Mouse (Mus musculus) hindbrain, embryonic 12.5 days (tissue): ENCODE results near the gene Mynn. TPM values are rescaled to one million over a fixed set of nuclear protein-coding genes. Genes with fewer than 3 reads are reported as not detected.
"Not testable (repeated sequence)": the region's sequence is repeated elsewhere in the genome, so short reads cannot be mapped to it uniquely, and the experiment has no call there.

Experiments used
- ATAC-seq: fragments of 200-750 bp; cut with Nextera tagmentation; 2 replicates; pipeline ENCODE4 v1.8.0; 2017; ENCODE audit warnings: moderate TSS enrichment; ENCODE audit not compliant: low FRiP score
- H3K27ac ChIP-seq: fragments of 300-500 bp; sonication (generic); 2 replicates; pipeline ENCODE4 v1.5.1; 2016; ENCODE audit warnings: mild to moderate bottlenecking
- H3K27me3 ChIP-seq: fragments of 300-500 bp; sonication (generic); 2 replicates; pipeline ENCODE4 v1.6.1; 2016; ENCODE audit warnings: mild to moderate bottlenecking
- H3K36me3 ChIP-seq: fragments of 300-500 bp; sonication (generic); 2 replicates; pipeline ENCODE4 v1.6.1; 2016; ENCODE audit warnings: mild to moderate bottlenecking
- H3K4me1 ChIP-seq: fragments of 300-500 bp; sonication (generic); 2 replicates; pipeline ENCODE4 v1.6.1; 2016
- H3K4me2 ChIP-seq: fragments of 300-500 bp; sonication (generic); replicated peaks from 2 replicates; pipeline ENCODE4 v1.6.1; 2016; ENCODE audit warnings: mild to moderate bottlenecking
- H3K4me3 ChIP-seq: fragments of 300-500 bp; sonication (generic); 2 replicates; pipeline ENCODE4 v1.5.1; 2016; ENCODE audit warnings: mild to moderate bottlenecking
- H3K9ac ChIP-seq: fragments of 300-500 bp; sonication (generic); 2 replicates; pipeline ENCODE4 v1.6.1; 2016; ENCODE audit warnings: mild to moderate bottlenecking, moderate library complexity
- H3K9me3 ChIP-seq: fragments of 300-500 bp; sonication (generic); replicated peaks from 2 replicates; pipeline ENCODE4 v1.6.1; 2016; ENCODE audit warnings: mild to moderate bottlenecking
- WGBS: fragments of 180-500 bp; shearing (Covaris S2); methylation state at CpG from one replicate; pipeline ENCODE4 v1.1.7; 2016; 5-methylcytosine and 5-hydroxymethylcytosine counted together
- polyA plus RNA-seq: library from polyadenylated mRNA; unstranded; fragments of >200 nt; fragmentation: Nextera tagmentation; extraction: Ambion mirVana; gene quantifications from 2 replicates; pipeline ENCODE4 v1.2.1, GENCODE M21; 2016

Gene Mynn
- 33.4 and 41.0 TPM in 2 replicates for polyA plus RNA-seq

DNA sequence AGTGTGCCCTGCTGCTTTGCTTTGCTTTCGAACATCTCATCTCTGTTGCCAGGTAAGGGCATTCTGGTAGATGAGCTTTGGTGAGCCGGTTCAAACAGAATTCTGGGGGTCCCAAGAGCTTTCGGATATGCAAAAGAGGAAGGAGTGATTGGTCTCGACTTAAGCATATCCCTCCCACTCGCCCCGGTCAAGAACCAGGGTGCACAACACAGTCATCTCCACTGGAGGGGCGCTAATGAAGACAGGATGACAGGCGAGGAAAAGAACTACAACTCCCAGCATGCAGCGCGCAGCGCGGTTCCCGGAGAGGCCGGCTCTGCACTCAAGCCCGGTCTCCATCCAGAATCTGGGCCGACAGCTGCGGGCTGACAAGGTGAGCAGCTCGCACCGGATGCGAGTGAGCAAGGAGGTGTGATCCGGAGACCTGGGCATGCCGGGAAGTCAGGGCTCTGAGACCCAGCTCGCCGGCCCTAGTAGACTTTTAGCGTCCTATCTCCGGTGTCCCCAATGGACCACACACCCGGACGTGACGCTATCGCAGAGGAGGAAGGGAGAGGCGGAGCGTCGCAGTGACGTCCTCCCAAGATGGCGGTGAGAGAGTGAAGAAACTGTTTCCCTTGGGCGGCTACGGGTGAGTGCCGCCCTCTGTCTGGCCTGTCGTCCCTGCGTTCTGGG, at the start of gene Mynn:
TSS of gene Mynn (plus strand) at position 1 of the 675 bp plus-strand sequence.
- Histone ChIP-seq H3K4me1 (peaks cover 25% of the 10 kb centered on the region), H3K4me3 (peak within 1 kb of the TSS; percentile 67), H3K9me3 (no peaks in the 10 kb centered on the region), H3K27ac (peak within 1 kb of the TSS; percentile 93), H3K27me3 (peaks cover 4% of the 10 kb centered on the region; the same call in 1 of the 2 replicates), H3K36me3 (peaks cover 18% of the 10 kb centered on the region), H3K4me2 (peak within 1 kb of the TSS; percentile 81), H3K9ac (peak within 1 kb of the TSS; percentile 68)
- ATAC-seq = peak; percentile 96
- under 1% methylated on average over 40 of the region's 40 CpGs for WGBS

DNA sequence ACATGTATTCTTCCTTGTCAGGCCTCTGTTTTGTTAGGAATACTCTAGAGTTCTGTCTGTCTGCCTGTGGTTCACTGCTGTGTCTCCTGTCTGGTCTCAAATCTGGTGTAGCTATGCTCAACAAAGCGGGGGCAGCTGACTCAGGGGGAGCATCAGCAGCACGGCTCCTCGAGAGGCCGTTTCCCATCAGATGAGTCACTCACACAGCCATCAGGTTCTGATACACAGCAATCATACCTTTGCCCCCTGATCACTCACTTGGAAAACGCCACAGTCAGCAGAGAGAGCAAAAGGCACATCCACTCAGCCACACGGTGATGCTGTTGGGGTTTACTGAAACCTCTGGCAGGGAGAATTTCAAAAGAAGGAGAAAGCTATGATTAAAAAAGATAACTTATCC, 48.1 kb upstream of the Mynn start:
- Histone ChIP-seq H3K4me2 (no peak overlapping the region), H3K27ac (no peak overlapping the region), H3K4me1 (no peaks in the 10 kb centered on the region), H3K36me3 (no peaks in the 10 kb centered on the region), H3K9me3 (no peaks in the 10 kb centered on the region), H3K4me3 (no peak overlapping the region), H3K9ac (no peak overlapping the region), H3K27me3 (no peaks in the 10 kb centered on the region)
- WGBS = 60% methylated on average over 6 of the region's 6 CpGs
- no peak for ATAC-seq

DNA sequence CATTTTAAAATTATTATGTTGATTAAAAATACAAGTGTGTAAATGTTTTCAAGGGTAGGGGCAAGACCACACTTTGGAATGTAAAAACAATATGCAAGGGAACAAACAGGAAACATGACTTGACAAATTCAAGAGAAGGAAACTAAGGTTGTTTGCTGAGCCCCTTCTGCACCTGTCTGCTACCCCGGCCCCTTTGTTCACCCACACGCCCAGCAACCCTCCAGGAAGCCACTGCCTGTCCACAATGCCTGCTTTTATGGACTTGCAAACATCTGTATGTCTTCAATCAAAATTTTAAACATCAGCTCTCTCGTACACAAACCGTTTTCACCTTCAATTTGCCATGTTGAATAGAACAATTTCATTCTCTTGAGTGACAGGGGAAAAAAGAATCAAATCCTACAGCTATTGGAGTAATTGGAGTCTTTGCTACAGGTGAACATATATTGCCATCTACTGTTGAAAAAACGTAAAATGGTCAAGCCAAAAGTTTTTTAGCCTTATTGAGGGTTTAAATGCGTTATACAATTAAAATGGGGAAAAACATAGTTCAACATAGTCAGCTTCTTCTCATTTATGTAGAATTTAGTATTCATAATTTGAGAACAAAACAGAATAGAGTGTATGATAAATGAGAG, 41.1 kb upstream of the Mynn start:
- no peak for ATAC-seq
- H3K9me3 ChIP-seq = no peaks in the 10 kb centered on the region
- H3K27ac ChIP-seq = no peak overlapping the region
- H3K27me3 ChIP-seq = no peaks in the 10 kb centered on the region
- no peaks in the 10 kb centered on the region for H3K4me1 ChIP-seq
- H3K4me3 ChIP-seq = no peak overlapping the region
- H3K4me2 ChIP-seq = no peak overlapping the region
- H3K36me3 ChIP-seq = no peaks in the 10 kb centered on the region
- no peak overlapping the region for H3K9ac ChIP-seq
- 55% methylated on average over 6 of the region's 6 CpGs for WGBS

DNA sequence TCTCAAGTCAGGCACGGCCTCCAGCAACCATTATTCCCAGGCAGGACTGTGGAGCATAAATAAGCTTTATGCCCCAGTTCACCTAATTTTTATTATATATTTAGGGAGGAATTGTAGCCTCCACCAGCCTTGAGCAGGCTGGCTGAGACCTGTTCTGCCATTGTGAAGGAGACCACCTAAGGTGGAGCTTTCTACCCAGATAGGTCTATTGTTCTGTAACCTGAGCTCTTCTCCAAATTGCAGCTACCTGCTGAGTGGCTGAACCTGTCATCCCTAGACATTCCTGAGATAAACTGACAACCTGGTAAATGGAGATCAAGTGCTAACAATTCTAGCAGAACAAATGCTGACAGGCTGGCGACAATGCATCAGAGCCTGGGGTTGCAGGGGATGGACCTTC, 35.5 kb upstream of the Mynn start:
- no CpG with 5 or more reads among the region's 2 CpGs for WGBS
- not testable (repeated sequence) for ATAC-seq, H3K9me3 ChIP-seq, H3K36me3 ChIP-seq, H3K4me2 ChIP-seq, H3K4me3 ChIP-seq, H3K9ac ChIP-seq, H3K4me1 ChIP-seq, H3K27me3 ChIP-seq, H3K27ac ChIP-seq

DNA sequence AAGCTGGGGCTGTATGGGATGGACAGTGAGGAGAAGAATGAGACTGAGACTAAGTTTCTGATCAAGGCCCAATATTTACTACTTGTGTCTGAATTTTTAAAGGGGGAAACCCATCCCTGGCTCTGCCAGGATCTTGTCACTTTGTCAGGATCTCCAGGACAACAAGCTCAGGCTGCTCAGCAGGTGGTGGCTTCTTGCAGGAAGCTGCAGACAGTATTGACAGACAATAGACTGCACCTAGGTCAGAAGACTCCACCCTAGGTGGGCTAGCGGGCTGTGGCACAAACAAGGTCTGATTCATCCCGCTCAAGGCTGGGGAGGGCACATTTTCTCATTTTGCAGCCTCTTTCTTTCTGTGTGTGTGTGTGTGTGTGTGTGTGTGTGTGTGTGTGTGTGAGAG, 28.3 kb upstream of the Mynn start:
- no peak for ATAC-seq
- Histone ChIP-seq H3K27ac (no peak overlapping the region), H3K4me3 (no peak overlapping the region), H3K4me1 (0 out of 2 replicates have a peak, but pooled peaks cover 2% of the 10 kb centered on the region), H3K9ac (no peak overlapping the region), H3K4me2 (no peak overlapping the region), H3K27me3 (no peaks in the 10 kb centered on the region), H3K36me3 (no peaks in the 10 kb centered on the region), H3K9me3 (no peaks in the 10 kb centered on the region)
- 10% methylated on average over 2 of the region's 2 CpGs for WGBS

DNA sequence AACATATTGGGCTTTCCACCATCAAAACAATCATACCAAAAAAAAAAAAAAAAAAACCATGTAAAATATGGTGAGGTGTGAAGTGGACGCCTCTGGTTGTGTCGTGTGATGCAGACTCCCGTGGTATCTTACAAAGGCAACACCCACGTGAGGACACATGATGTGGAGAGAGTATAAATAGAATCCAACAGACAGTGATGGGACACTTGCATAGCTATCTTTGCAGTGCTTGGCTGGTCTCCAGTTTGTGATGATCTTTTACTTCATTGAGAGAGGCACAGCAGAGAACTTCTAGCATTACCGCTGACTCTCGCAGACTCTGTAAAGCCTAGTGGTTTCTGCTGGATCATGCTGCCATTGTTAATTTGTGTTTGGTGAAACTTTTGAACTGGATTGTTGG, 13.0 kb upstream of the Mynn start:
- 89% methylated on average over 6 of the region's 6 CpGs for WGBS

DNA sequence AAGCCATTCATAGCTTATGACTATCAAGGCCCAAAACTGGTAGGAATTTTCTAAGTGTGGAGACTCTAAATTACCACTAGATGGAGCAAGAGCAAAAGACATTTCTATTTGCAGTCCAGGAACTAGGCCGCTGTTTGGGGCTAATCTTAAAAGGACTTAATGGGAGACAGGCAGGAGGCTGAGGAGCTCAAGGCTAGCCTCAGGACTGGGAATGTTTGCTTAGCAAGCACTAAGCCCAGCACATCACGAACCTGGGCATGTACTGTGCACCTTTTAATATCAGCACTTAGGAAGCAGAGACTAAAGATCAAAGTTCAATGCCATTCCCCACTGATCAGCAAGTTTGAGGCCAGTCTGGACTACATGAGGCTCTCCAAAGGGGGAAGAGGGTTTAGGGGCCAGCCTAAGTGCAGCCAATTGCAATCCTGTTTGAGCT, 9.4 kb upstream of the Mynn start:
- H3K27ac ChIP-seq = no peak overlapping the region
- WGBS = 0% methylated on average over 2 of the region's 2 CpGs
- no peaks in the 10 kb centered on the region for H3K27me3 ChIP-seq
- H3K4me1 ChIP-seq = peaks cover 5% of the 10 kb centered on the region; the same call in 1 of the 2 replicates
- H3K4me2 ChIP-seq = no peak overlapping the region
- H3K9ac ChIP-seq = no peak overlapping the region
- H3K9me3 ChIP-seq = no peaks in the 10 kb centered on the region
- H3K4me3 ChIP-seq = no peak overlapping the region
- no peak for ATAC-seq
- H3K36me3 ChIP-seq = no peaks in the 10 kb centered on the region

More for the DNA sequence above, 13.0 kb upstream of the Mynn start:
- no peak overlapping the region for H3K27ac ChIP-seq
- H3K9ac ChIP-seq = no peak overlapping the region
- no peaks in the 10 kb centered on the region for H3K36me3 ChIP-seq
- no peak overlapping the region for H3K4me2 ChIP-seq
- no peaks in the 10 kb centered on the region for H3K27me3 ChIP-seq
- no peak overlapping the region for H3K4me3 ChIP-seq
- H3K4me1 ChIP-seq = no peaks in the 10 kb centered on the region
- ATAC-seq = no peak
- no peaks in the 10 kb centered on the region for H3K9me3 ChIP-seq

DNA sequence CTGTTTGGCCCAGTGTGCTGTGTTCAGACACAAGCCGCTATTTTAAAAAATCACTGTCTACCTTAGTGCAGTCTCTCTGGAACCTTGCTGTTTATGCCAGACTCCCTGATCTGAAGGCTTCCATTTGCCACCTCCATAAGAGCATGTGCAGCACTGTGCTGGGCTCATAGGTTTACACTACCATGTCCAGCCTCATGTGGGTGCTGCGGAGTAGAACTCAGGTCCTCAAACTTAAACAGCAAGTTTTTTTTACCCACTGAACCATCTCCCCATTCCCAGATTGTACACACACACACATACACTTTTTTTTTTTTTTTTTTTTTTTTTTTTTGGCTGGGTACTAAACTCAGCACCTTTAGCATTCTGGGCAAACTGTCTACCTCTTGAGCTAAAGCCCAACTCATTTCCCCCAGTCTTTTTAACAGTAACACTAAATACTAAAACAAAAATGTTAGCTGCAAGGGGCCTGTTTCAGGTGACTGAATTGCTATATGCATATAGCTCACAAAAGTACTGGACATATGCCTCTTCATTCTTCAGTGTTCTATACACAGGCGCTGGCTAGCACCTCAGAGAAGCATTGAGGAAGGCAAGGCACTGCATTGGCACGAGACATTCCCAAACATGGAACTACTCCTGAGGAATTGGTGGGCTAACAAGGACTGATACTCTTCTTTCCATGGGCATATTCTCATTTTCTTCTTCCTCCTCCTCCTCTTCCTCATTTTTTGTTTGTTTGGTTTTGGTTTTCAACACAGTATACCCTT, 8.0 kb upstream of the Mynn start:
- no peak for ATAC-seq
- Histone ChIP-seq H3K4me3 (no peak overlapping the region), H3K27ac (no peak overlapping the region), H3K4me1 (peaks cover 5% of the 10 kb centered on the region; the same call in 1 of the 2 replicates), H3K9me3 (no peaks in the 10 kb centered on the region), H3K9ac (no peak overlapping the region), H3K4me2 (no peak overlapping the region), H3K27me3 (peaks cover 4% of the 10 kb centered on the region; the same call in 1 of the 2 replicates), H3K36me3 (no peaks in the 10 kb centered on the region)
- 80% methylated on average over 4 of the region's 4 CpGs for WGBS

DNA sequence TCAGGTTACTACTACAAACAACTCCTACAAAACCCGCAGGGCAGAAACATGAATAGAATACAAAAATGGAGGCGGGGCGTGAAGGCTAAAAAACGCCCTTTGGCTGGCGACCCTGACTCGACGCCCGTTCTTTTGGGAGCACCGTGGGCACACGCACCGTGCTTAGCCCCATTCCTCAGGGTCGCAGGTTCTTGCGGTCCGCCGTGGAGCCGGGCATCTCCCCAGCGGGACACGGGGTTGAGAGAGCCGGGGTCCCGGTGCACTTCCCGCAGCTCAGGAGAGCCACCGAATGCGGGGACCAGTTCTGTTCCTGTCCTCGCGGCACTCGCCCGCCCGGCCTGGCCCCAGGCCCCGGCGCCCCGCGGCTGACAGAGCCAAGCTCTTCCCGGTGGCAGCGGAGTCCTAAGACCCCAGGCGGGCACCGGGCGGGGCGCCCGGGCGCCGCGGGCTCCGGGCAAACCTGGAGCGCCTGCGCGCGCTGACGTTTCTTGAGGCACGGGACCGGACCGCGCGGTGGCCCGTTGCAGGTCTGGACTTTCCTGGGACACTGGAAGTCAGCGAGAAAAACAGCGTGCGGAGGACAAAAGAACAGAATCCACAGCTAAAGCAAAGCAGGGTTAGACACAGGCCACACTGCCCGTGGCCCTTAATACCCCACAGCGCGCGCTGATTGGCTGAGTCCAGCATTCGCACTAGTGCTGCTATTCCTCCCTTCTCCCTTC, 6.6 kb upstream of the Mynn start:
- H3K4me1 ChIP-seq = peaks cover 16% of the 10 kb centered on the region
- peak overlapping the region; percentile 82 for H3K4me3 ChIP-seq
- peak overlapping the region; percentile 83 for H3K27ac ChIP-seq
- H3K4me2 ChIP-seq = peak overlapping the region; percentile 74
- no peaks in the 10 kb centered on the region for H3K9me3 ChIP-seq
- peak overlapping the region; percentile 87 for H3K9ac ChIP-seq
- peaks cover 4% of the 10 kb centered on the region; the same call in 1 of the 2 replicates for H3K27me3 ChIP-seq
- under 1% methylated on average over 62 of the region's 62 CpGs for WGBS
- H3K36me3 ChIP-seq = no peaks in the 10 kb centered on the region
- ATAC-seq = peak; percentile 82

DNA sequence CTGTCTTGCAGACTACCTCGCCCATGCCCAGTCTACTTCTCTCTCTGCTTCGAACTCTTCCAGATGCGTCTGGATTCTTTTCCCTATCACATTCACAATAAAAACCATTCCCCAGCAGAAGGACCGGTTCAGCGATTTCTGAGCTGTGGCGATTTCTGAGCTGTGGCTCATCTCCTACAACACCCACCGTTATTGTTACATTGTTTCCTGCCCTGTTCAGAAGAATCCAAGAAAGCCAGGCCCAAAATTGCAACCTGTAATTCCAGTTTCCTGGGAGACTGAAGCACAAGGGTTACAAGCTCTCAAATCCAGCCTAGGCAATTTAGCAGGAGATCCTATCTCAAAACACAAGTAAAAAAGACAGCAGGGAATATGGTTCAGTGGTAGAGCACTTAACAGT, 4.6 kb upstream of the Mynn start:
- 86% methylated on average over 7 of the region's 7 CpGs for WGBS
- Histone ChIP-seq H3K4me3 (no peak overlapping the region), H3K27ac (no peak overlapping the region), H3K4me2 (no peak overlapping the region), H3K9me3 (no peaks in the 10 kb centered on the region), H3K27me3 (peaks cover 4% of the 10 kb centered on the region; the same call in 1 of the 2 replicates), H3K36me3 (no peaks in the 10 kb centered on the region), H3K9ac (no peak overlapping the region), H3K4me1 (peaks cover 20% of the 10 kb centered on the region)
- no peak for ATAC-seq

DNA sequence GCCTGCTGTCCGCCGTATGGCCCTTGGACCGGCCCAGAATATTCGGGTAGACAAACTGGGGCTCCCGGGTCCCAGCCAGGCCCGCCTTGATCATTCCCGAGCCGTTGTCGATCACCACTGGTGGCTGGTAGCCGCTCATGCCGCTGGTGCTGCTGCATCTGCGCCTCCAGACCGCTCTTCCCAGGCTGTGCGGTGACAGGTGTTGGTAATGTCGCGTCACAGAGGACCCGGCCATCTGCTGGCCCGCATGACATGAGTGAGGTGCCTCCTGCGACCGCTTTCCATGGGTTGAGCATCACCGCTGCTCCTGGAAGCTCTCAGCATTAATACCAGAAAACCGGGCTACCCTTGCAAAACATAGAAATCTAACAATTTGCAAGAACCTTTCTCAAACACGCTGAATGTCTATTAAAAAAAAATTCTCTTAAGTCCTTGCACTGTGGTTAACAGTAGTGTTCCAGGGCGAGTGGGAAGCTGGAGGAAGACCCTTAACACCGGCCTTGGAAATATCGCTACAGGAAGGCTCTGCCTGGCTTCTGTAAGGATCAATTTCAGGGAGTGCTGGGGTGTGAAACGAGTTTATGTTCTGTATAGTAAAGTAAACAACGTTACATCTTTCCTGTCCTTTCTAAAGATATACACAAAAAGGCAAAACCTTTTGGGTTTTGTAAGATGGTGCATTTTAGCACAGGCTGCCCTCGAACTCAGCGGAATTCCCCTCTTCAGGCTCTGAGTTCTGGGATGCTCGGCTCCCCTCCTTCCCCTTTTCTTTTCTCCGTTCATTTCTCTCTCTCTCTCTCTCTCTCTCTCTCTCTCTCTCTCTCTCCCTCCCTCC, 1.9 kb upstream of the Mynn start, which contains the start of gene Actrt3:
TSS of gene Actrt3 (minus strand) at position 229 of the 835 bp plus-strand sequence.
- peak within 1 kb of the TSS; percentile 81 for H3K4me2 ChIP-seq
- peaks cover 30% of the 10 kb centered on the region for H3K4me1 ChIP-seq
- 2% methylated on average over 32 of the region's 32 CpGs for WGBS
- H3K36me3 ChIP-seq = peaks cover 9% of the 10 kb centered on the region; the same call in 1 of the 2 replicates
- no peaks in the 10 kb centered on the region for H3K9me3 ChIP-seq
- peaks cover 4% of the 10 kb centered on the region; the same call in 1 of the 2 replicates for H3K27me3 ChIP-seq
- H3K27ac ChIP-seq = peak within 1 kb of the TSS; percentile 48
- peak within 1 kb of the TSS; percentile 60 for H3K9ac ChIP-seq
- H3K4me3 ChIP-seq = peak within 1 kb of the TSS; percentile 51
- no peak for ATAC-seq
